Mouse (Mus musculus): Measurements from ENCODE around the gene Parp12. TPM values are rescaled to one million over a fixed set of nuclear protein-coding genes. Genes with fewer than 3 reads are reported as not detected.

The Parp12 gene
- total RNA-seq (2021): 1 to 10 TPM; 4.1 to 4.2 TPM
- long read RNA-seq, experiment 1, transcript Parp12-201 (12 exons, 3,231 nt): major isoform, 5 of 5 reads
- long read RNA-seq, experiment 1, partial matches to known transcripts: 0 of 5 reads
- long read RNA-seq, experiment 1, other reads (novel, unspliced or antisense): 0 of 5 reads
- long read RNA-seq, experiment 2, transcript Parp12-201 (12 exons, 3,231 nt): major isoform, 6 of 7 reads
- long read RNA-seq, experiment 2, partial matches to known transcripts: 0 of 7 reads
- long read RNA-seq, experiment 2, other reads (novel, unspliced or antisense): 1 of 7 reads

DNA sequence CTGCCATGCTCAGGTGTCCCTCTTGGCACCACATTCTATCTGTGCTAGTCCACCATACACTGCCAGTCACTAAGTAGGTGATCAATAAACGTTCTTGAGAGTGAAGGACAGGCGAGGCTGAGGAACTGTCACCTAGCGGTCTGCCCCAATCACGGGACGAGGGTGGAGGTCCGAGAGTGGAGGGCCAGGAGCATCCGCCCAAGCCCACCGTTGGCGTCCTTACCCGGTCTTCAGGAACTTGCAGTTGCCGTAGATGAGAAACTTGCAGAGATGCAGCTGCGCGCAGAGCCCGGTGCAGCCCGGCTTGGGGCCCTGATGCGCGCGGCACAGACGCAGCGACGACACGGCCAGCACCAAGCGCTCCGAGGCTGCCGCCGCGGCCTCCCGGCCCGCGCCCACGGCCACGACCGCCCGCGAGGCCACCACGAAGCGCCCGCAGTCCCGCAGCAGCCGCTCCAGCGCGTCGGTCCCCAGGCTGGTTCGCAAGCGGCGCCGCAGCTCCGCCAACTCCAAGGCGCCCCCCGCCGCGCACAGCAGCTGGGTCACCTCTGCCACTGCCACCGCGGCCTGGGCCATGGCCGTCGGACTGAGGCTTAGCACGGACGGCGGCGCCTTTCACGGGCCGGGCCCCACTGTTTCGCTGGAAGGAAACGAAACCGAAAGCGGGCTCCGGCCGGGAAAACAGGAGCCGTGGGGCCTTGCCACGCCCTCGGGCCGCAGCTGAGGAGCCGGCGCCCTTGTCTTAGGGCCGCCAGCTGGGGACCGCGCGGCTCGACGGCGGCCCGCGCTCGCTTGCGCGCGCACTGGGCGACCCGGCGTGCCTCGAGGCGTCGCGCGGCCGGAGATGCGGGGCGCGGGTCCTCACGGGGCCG is at the start of gene Parp12:
Gene Parp12 (minus strand): TSS at position 766 of the 872 bp plus-strand sequence.
- intact Hi-C loops (cut with DNase I; ENCODE audit: low total_unique reads): no loop called here
- peak; percentile 84 for DNase-seq

GRCm38 (mm10) chr6:39164891-39165290 is 46.7 kb upstream of the Parp12 start:
- intact Hi-C loops (cut with DNase I; ENCODE audit: low total_unique reads): no loop called here
- no peak for DNase-seq

DNA sequence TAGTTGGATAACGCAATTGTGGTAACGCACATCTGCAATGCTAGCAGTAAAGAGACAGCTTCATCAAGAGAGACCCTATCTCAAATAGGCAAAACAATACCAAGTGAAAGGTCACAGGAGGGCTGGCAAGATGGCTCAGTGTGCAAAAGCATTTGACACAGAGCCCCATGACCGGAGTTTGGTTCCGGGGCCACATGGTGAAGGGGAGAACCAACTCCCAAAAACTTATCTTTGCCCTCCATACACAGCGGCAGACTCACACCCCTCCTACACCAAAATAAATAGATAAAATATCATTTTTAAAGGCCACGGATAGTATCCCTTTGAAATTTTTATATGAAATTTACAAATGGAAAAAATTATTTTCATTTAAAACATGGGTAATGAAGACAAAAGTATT is 43.8 kb upstream of the Parp12 start:
- intact Hi-C loops (cut with DNase I; ENCODE audit: low total_unique reads): no loop called here
- DNase-seq: no peak

GRCm38 (mm10) chr6:39146041-39146440 is 27.9 kb upstream of the Parp12 start:
- no peak for DNase-seq
- intact Hi-C loops (cut with DNase I; ENCODE audit: low total_unique reads): no loop called here

- intact Hi-C loops (cut with DNase I; ENCODE audit: low total_unique reads): no loop called here
- DNase-seq: no peak
Measured at GRCm38 (mm10) chr6:39132556-39132955, 14.4 kb upstream of the Parp12 start.

DNA sequence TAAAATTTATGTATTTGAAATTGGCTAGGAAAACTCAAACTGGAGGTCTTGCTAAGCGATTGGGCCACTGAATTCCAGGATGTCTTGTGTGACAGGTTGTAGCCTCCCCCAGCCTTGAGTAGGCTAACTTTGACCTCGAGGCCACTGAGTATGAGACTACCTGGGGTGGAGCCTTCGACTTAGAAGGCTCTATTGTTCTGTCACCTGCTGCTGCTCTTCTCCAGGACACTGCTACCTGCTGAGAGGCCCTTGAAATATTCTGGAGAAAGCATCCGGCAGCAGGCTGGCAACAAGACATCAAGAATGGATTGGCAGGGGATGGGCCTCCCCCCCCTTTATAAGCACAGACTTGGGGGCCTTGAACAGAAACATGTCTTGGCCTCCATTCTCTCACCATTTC is 13.3 kb upstream of the Parp12 start:
- intact Hi-C loops (cut with DNase I; ENCODE audit: low total_unique reads): no loop called here
- no peak for DNase-seq

GRCm38 (mm10) chr6:39124719-39125118 is 6.6 kb upstream of the Parp12 start:
- no peak for DNase-seq
- intact Hi-C loops (cut with DNase I; ENCODE audit: low total_unique reads): no loop called here

GRCm38 (mm10) chr6:39120685-39121084 is 2.5 kb upstream of the Parp12 start:
- no peak for DNase-seq
- intact Hi-C loops (cut with DNase I; ENCODE audit: low total_unique reads): no loop called here

DNA sequence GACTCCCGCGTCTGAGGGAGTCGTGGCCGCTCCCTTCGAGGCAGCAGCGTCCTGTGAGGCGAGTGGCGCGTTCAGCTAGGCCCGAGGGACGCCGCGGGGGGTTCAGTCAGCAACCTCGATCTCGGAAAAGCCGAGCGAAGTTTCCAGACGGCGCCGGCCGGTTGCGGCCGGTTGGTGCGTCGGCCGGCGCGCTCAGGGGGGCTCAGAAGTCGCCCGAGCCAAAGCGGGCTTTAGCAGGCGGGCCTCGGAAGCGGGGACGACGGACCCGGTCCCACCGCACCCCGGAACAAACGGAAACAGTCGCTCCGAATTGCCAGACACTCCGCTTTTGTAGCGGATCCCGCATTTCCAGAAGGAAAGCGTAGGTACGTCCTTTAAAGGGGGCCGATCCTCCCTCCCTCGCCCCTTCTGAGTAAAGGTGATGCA is 320 bp upstream of the Parp12 start:
- DNase-seq: peak; percentile 48
- intact Hi-C loops (cut with DNase I; ENCODE audit: low total_unique reads): no loop called here

DNA sequence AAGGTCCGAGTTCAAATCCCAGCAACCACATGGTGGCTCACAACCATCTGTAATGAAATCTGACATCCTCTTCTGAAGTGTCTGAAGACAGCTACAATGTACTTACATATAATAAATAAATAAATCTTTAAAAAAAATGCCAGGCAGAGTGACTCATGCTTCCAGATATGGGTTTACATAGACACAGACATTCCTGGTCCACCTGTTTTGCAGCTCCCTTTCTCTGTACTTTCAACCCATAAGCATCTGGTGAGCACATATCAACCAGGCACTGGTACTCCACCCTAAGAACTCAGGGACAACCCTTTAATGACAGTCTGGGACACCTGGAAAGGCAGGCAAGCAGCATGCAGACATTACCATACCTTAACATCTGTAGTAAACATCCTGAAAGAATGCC is 2.7 kb downstream of the Parp12 start:
- intact Hi-C loops (cut with DNase I; ENCODE audit: low total_unique reads): no loop called here

DNA sequence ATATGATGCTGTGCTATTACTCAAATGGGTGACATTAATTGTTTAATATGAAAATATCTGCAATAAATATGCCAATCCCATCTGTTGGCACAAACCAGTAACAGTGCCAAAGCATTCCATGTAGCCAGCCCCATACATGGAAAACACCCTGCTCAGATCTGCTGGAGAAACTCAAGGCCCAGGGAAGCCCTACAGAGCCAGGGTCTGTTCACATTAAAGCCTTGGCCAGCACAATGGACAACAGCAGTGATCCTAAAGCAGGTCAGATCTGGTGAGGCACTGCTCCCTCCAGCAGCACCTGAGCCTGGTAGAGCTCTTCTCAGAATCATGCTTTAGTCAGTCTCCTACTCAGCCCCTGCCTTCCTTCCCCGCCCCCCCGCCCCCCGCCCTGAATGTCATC is 5.0 kb downstream of the Parp12 start:
- no peak for DNase-seq
- intact Hi-C loops (cut with DNase I; ENCODE audit: low total_unique reads): no loop called here

More for the DNA sequence above, 2.7 kb downstream of the Parp12 start:
- no peak for DNase-seq

DNA sequence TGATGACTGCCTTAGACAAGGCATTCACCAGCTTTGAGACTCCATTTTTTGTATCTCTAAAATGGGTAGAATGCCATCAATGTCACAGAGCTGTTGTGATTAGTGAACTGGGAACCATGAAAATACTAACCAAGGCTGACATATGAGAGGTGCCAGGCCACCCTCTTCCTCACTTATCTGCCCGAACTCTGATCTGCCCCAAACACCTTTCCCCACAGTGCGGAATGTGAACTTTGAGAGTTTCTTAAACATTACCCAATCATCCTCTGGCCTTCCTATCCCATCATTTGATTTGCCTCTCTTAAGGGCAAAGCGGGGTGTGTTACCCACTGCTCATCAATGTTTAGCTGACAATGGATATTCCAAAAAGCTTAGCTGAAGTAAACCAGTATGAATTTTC is 5.4 kb downstream of the Parp12 start:
- intact Hi-C loops (cut with DNase I; ENCODE audit: low total_unique reads): no loop called here
- DNase-seq: no peak

DNA sequence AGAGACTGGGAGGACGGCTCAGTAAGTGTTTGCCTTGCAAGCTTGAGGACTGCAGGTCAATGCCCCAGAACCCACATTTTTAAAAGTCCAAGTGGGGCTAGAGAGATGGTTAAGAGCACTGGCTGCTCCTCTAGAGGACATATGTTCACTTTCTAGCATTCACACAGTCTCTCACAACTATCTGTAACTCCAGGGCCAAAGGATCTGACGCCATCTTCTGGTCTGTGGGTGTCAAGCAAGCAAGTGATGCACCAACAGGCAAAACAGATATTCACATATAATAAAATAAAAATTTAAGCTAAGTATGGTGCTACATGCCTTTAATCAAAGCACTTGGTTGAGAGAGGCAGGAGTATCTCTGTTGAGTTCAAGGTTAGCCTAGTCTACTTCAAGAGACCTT is 11.3 kb downstream of the Parp12 start:
- no peak for DNase-seq
- intact Hi-C loops (cut with DNase I; ENCODE audit: low total_unique reads): no loop called here

DNA sequence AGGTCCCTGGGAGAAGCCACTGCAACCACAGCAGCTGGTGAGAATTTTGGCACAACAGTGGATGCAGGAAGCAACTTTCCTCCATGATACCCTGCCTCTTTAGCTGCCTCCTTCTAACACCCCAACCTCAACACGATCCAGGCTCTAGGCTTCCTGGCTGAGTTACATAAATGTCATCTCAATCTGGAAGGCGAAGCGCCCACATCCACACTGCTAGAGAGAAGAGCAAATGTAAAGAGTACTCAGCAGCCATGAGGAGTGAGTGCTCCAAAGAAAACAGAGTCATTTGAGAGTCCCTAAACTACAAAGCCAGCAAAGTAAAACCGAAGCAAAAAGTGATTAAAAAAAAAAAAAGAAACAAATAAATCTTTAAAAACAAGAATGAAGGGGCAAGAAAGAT is 13.5 kb downstream of the Parp12 start:
- intact Hi-C loops (cut with DNase I; ENCODE audit: low total_unique reads): no loop called here
- DNase-seq: no peak

- no peak for DNase-seq
- intact Hi-C loops (cut with DNase I; ENCODE audit: low total_unique reads): no loop called here
Measured at GRCm38 (mm10) chr6:39076498-39076897, 41.7 kb downstream of the Parp12 start.

GRCm38 (mm10) chr6:39074186-39074585 is 44.0 kb downstream of the Parp12 start:
- intact Hi-C loops (cut with DNase I; ENCODE audit: low total_unique reads): no loop called here

GRCm38 (mm10) chr6:39072664-39073063 is 45.5 kb downstream of the Parp12 start:
- intact Hi-C loops (cut with DNase I; ENCODE audit: low total_unique reads): no loop called here
- DNase-seq: no peak

More at GRCm38 (mm10) chr6:39074186-39074585, 44.0 kb downstream of the Parp12 start:
- DNase-seq: no peak

GRCm38 (mm10) chr6:39066935-39067578 is 51.1 kb downstream of the Parp12 start:
- intact Hi-C loops (cut with DNase I; ENCODE audit: low total_unique reads): loop anchor here (10.0 kb wide), 2 partner anchors 152 to 332 kb away; no protein-coding TSS in a partner anchor
- DNase-seq: peak; percentile 77

DNA sequence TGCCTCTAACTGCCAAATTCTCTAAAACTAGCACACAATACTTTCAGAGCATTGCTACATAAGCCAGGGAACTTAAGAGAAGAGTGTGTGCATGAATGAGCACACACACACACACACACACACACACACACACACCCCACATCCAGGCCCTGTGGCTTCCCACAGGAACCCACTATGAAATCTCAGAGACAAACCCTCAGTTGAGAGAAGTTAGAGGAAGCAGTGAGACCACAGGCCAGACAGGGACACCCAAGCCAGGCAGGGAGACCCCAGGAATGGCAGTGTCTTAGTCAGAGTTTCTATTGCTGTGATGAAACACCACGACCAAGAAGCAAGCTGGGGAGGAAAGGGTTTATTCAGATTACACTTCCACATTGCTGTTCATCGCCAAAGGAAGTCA is 54.6 kb downstream of the Parp12 start:
- DNase-seq: no peak
- intact Hi-C loops (cut with DNase I; ENCODE audit: low total_unique reads): loop anchor here (10.0 kb wide), 2 partner anchors 149 to 329 kb away; no protein-coding TSS in a partner anchor

- DNase-seq: no peak
- intact Hi-C loops (cut with DNase I; ENCODE audit: low total_unique reads): loop anchor here (10.0 kb wide), 2 partner anchors 146 to 326 kb away; no protein-coding TSS in a partner anchor
Measured at GRCm38 (mm10) chr6:39061180-39061579, 57.0 kb downstream of the Parp12 start.

Measured in gastrocnemius, postnatal 14 days (tissue).